Mouse (Mus musculus): ENCODE measurements around the gene Nop16. TPM values are rescaled to one million over a fixed set of nuclear protein-coding genes. Genes with fewer than 3 reads are reported as not detected.
A peak's percentile ranks its signal among the peaks of the same experiment; 100 is the strongest.
"Not testable (repeated sequence)": the region's sequence is repeated elsewhere in the genome, so short reads cannot be mapped to it uniquely, and the experiment has no call there.

Nop16 gene
- total RNA-seq (2015) (54.2 and 59.3 TPM in 2 replicates), total RNA-seq (2017) (69.7 and 104 TPM in 2 replicates)

GRCm38 (mm10) chr13:54589996-54590951 is at the start of gene Nop16, which contains the start of gene Higd2a:
Gene Nop16, minus strand, starts transcription at chr13:54590090.
Gene Higd2a, plus strand, starts transcription at chr13:54590207.
- ATAC-seq (replicated peaks; ENCODE audit: poor library complexity): peak; percentile 93

GRCm38 (mm10) chr13:54635011-54635410 is 45.1 kb upstream of the Nop16 start:
- ATAC-seq (replicated peaks; ENCODE audit: poor library complexity): no peak

- no peak for ATAC-seq (replicated peaks; ENCODE audit: poor library complexity)
These were observed 42.9 kb upstream of the Nop16 start for GRCm38 (mm10) chr13:54632731-54633277.

GRCm38 (mm10) chr13:54629128-54629527 is 39.2 kb upstream of the Nop16 start:
- no peak for ATAC-seq (replicated peaks; ENCODE audit: poor library complexity)

- peak; percentile 25 for ATAC-seq (replicated peaks; ENCODE audit: poor library complexity)
These were observed 32.2 kb upstream of the Nop16 start for GRCm38 (mm10) chr13:54621960-54622521.

GRCm38 (mm10) chr13:54621155-54621932 is 31.5 kb upstream of the Nop16 start, which contains the start of gene Faf2:
Gene Faf2, plus strand, starts transcription at chr13:54621784.
- ATAC-seq (replicated peaks; ENCODE audit: poor library complexity): peak; percentile 99

GRCm38 (mm10) chr13:54616998-54617397 is 27.1 kb upstream of the Nop16 start:
- ATAC-seq (replicated peaks; ENCODE audit: poor library complexity): no peak

GRCm38 (mm10) chr13:54616307-54616706 is 26.4 kb upstream of the Nop16 start:
- ATAC-seq (replicated peaks; ENCODE audit: poor library complexity): no peak

GRCm38 (mm10) chr13:54613141-54613540 is 23.3 kb upstream of the Nop16 start:
- ATAC-seq (replicated peaks; ENCODE audit: poor library complexity): not testable (repeated sequence)

GRCm38 (mm10) chr13:54610972-54611754 is 21.3 kb upstream of the Nop16 start, which contains the start of gene Cltb:
Gene Cltb, minus strand, starts transcription at chr13:54611344.
- peak; percentile 68 for ATAC-seq (replicated peaks; ENCODE audit: poor library complexity)

- ATAC-seq (replicated peaks; ENCODE audit: poor library complexity): 0 out of 2 replicates have a peak, but pooled peaks have one; percentile 6
These were observed 20.7 kb upstream of the Nop16 start for GRCm38 (mm10) chr13:54610613-54610971.

- no peak for ATAC-seq (replicated peaks; ENCODE audit: poor library complexity)
These were observed 19.4 kb upstream of the Nop16 start for GRCm38 (mm10) chr13:54609301-54609700.

- no peak for ATAC-seq (replicated peaks; ENCODE audit: poor library complexity)
These were observed 18.8 kb upstream of the Nop16 start for GRCm38 (mm10) chr13:54608666-54609065.

GRCm38 (mm10) chr13:54608002-54608401 is 18.1 kb upstream of the Nop16 start:
- ATAC-seq (replicated peaks; ENCODE audit: poor library complexity): peak; percentile 41

GRCm38 (mm10) chr13:54607204-54607603 is 17.3 kb upstream of the Nop16 start:
- no peak for ATAC-seq (replicated peaks; ENCODE audit: poor library complexity)

- ATAC-seq (replicated peaks; ENCODE audit: poor library complexity): no peak
These were observed 15.5 kb upstream of the Nop16 start for GRCm38 (mm10) chr13:54605426-54605825.

- no peak for ATAC-seq (replicated peaks; ENCODE audit: poor library complexity)
These were observed 14.3 kb upstream of the Nop16 start for GRCm38 (mm10) chr13:54604221-54604620.

- ATAC-seq (replicated peaks; ENCODE audit: poor library complexity): no peak
These were observed 13.6 kb upstream of the Nop16 start for GRCm38 (mm10) chr13:54603501-54603900.

GRCm38 (mm10) chr13:54602639-54603111 is 12.8 kb upstream of the Nop16 start:
- no peak for ATAC-seq (replicated peaks; ENCODE audit: poor library complexity)

GRCm38 (mm10) chr13:54598622-54599143 is 8.8 kb upstream of the Nop16 start:
- ATAC-seq (replicated peaks; ENCODE audit: poor library complexity): no peak
